Mouse (Mus musculus) cerebellum, postnatal 25 days (tissue): ENCODE results near the gene Cckbr.
A peak's percentile ranks its signal among the peaks of the same experiment; 100 is the strongest.

Source experiments
- DNase-seq, 2 experiments: peaks; one replicate each; pipeline ENCODE4 v3.0.0; 2021; ENCODE audit warnings: mixed read lengths in 2 of 2

Cckbr gene

GRCm38 (mm10) chr7:105425424-105426043, at the start of gene Cckbr:
Gene Cckbr (plus strand): TSS chr7:105425731.
- peak in 1 of 2 experiments; percentile 33 for DNase-seq

DNA sequence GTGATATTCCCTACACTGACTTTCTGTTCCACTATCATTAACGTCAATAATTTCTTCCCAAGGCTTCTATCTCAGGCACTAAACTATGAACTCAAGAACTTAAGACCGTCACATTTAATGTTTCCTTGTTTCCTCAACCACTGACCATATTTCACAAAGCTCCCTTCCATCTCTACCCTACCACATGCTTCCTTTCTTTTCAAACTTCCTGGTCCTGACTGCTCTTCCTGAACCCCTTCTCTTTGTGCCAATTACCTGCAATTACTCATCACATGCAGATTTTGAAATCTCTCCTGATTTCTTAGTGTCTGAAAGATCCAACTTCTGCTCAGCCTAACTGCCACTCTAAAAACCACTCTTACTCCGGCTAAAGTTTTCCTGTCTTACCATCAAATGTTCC, 45.2 kb upstream of the Cckbr start:
- no peak for DNase-seq

GRCm38 (mm10) chr7:105387696-105388095, 37.8 kb upstream of the Cckbr start:
- no peak for DNase-seq

GRCm38 (mm10) chr7:105390236-105390635, 35.3 kb upstream of the Cckbr start:
- no peak for DNase-seq

GRCm38 (mm10) chr7:105394606-105395005, 30.9 kb upstream of the Cckbr start:
- DNase-seq: peak; percentile 66 to 74

- no peak for DNase-seq
These were observed 30.3 kb upstream of the Cckbr start for GRCm38 (mm10) chr7:105395131-105395820.

DNA sequence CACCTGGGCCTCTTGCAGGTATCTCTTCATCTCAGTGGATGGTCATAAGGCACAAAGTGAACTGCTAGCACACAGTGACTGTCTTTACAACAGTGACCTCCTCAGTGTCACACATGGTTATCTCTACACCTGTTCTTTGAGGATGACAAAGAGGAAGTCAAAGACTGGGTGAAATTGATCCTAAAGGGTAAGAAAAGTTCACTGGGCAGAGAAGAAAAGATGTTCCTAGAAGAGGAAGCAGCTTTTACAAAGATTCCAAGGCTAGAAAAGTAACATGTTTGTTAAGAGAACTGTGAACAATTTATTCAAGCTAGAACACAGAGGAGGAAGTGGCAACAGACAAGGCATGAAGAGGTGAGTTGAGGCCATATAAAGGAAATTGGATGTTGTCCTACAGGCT, 29.4 kb upstream of the Cckbr start:
- no peak for DNase-seq

- DNase-seq: no peak
These were observed 26.2 kb upstream of the Cckbr start for GRCm38 (mm10) chr7:105399058-105399934.

DNA sequence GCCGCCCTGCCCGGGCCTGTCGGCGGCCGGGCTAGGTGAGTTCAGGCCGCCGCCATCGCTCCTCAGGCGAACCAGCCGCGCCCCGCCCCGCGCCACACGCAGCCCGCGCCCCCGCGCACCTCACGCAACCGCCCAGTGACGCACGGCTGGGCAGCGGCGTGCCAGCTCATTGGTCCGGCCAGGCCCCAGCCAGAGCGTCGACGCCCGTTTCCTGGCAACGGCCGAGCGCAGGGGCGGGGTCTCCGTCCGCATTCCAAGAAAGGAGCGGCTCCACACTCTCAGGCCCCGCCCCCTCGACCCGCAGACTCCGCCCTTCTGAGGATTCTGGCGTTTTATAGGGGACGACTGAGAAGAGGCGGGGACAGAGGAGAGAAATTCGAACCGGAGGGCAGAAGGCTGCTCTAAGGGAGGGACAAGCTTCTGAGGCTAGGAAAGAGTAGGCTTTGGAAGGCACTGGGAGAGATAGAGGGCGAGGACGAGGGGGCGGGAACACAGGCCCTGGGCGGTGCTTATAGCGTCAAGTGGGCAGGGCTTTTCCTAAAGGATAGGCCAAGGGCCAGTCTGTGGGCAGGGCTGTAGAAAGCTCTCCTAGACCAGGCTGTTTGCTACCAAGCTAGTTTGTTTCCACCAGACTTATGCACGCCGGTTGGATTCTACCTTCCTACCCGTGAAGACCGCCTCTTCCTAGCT, 25.5 kb upstream of the Cckbr start, which contains the start of gene Fam160a2:
Gene Fam160a2 (minus strand): TSS at position 120 of the 690 bp plus-strand sequence.
- DNase-seq: peak; percentile 100

DNA sequence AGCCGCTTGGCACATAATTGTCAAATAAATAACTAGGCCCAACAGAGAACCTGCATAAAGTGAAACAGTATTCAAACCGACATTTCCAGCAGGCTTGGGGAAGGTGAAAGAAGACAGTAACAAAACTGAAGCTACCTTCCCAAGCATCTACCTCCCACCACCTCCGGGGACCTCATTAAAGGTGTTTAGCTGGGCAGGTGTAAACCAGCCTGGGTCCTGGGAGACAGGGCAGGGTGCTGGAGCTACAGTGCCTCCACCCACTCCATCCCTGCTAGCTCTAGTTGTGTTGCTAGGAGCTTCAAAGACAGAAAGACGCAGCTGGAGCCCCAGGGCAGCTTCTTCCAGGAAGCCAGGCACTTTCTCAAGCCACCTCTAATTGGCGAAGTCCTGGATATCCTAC, 21.3 kb upstream of the Cckbr start, which contains the start of gene Cnga4:
Gene Cnga4 (plus strand): TSS at position 301 of the 400 bp plus-strand sequence.
- no peak for DNase-seq

- no peak for DNase-seq
These were observed 19.2 kb upstream of the Cckbr start for GRCm38 (mm10) chr7:105406322-105406721.

DNA sequence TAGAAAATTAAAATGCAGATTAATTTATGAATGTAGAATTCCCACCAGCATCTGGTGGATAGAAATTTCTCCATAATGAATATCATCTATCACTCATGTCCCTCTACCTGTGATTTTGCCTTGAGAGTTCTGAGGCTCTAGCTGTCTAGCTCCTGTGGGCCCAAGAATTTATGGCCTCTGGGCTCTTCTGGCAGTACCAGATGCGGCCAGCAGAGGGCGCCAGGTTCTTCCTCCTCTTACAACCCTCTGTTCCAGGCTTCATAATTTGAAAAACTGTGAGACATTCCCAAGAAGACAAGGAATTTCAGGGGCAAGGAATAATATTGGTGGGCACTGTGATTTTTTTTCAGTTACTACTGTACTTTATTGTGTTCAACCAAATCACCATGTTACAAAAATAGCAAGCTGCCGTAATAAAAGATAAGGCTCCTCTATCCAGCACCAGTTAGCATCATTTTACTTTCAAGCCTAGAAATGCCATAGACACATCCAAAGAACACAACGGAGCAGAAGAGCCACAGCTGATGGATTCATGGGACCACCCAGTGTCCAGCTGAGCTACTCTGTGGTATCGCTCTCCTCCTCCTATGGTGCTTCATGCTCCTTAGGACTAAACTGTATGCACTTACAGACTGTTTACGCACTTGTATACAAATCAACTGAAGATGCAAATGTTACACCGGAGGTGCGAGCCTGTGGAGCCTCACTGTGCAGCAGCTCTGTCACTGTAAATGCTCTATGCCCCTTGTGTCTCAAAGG, 13.5 kb upstream of the Cckbr start:
- DNase-seq: peak; percentile 84 to 90

- no peak for DNase-seq
These were observed 11.1 kb upstream of the Cckbr start for GRCm38 (mm10) chr7:105414385-105414784.

- DNase-seq: no peak
These were observed 9.0 kb upstream of the Cckbr start for GRCm38 (mm10) chr7:105416529-105416928.

GRCm38 (mm10) chr7:105418106-105418505, 7.4 kb upstream of the Cckbr start:
- DNase-seq: no peak

DNA sequence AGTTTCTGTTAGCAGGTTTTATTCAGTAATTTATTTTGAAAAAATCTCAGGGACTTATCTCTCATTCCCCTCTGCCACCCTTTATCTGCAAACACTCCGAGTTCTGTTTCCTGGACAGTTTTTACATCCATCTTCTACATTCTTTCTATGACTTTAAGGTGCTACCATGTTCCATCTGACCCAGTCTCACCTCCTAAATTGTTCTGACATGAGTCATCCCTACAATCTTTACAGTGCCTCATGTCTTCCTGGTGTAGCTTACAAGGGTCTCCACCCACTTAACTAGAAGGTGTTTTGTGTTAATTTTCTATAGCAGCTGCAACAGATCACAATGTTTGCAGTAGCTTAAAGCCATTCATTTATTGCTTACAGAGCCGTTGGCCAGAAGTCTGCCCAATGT, 4.6 kb upstream of the Cckbr start:
- no peak for DNase-seq

GRCm38 (mm10) chr7:105424368-105424767, 1.2 kb upstream of the Cckbr start:
- no peak for DNase-seq

DNA sequence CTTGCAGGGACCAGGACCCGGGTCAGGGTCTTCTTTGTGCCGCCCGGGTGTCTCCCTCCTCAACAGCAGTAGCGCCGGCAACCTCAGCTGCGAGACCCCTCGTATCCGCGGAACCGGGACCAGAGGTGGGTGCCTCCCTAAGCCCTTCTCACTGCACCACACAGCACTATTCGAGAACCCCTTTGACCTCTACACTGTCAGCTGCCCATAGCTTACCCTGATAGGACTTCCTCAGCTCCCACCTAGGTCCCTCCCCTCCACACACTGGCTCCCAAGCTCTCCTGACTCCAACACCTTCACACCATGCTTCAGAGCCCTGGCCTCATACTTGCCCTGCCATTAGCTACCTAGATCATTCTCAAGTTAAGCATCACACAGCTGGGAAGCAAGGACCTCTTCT, 520 bp downstream of the Cckbr start:
- no peak for DNase-seq

DNA sequence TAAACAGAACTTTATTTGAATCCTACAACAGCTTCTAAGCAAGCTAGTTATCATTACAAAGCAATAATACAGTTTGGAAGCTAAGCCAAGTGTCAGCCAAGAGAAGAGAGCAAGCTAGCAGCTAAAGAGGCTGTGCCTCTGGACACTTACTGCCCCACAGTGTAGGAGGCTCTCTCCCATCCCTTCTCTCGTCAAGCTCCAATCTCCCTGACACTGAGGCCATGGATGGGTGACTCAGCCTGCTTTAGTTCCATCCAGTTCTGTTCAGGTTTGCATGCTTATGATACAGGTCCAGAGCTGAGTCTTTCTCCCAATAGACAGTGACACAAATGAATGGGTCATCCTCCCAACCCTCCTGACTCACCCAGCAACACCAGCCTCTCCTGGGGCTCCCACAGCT, 6.5 kb downstream of the Cckbr start:
- no peak for DNase-seq

- no peak for DNase-seq
These were observed 8.3 kb downstream of the Cckbr start for GRCm38 (mm10) chr7:105433859-105434258.

DNA sequence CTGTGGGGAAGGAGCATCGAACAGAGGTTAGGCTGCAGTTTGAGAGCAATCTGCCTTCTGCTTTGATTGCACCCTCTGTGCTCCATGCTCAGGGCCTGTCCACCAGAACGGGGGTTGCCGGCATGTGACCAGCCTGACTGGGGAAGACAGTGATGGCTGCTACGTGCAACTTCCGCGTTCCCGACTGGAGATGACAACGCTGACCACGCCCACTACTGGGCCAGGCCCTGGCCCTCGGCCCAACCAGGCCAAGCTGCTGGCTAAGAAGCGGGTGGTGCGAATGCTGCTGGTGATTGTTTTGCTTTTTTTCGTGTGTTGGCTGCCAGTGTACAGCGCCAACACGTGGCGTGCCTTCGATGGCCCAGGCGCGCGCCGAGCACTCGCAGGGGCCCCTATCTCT, 9.3 kb downstream of the Cckbr start:
- DNase-seq: no peak
